Mouse (Mus musculus) small intestine, adult 2 months (tissue): ENCODE data around the gene Gata5. TPM values are rescaled to one million over a fixed set of nuclear protein-coding genes. Genes with fewer than 3 reads are reported as not detected.
A peak's percentile ranks its signal among the peaks of the same experiment; 100 is the strongest.

Source experiments
- H3K27ac ChIP-seq: fragments of 200-500 bp; 2 replicates; pipeline ENCODE4 v1.5.1; 2012; ENCODE audit warnings: low read depth, low read length, control low read depth, inconsistent platforms; ENCODE audit not compliant: insufficient read depth
- H3K27me3 ChIP-seq: fragments of 200-500 bp; 2 replicates; pipeline ENCODE4 v1.6.1; 2012; ENCODE audit warnings: mild to moderate bottlenecking, moderate library complexity, low read length, inconsistent platforms; ENCODE audit not compliant: control insufficient read depth, insufficient read depth
- H3K36me3 ChIP-seq: fragments of 200-500 bp; 2 replicates; pipeline ENCODE4 v1.6.1; 2012; ENCODE audit warnings: mild to moderate bottlenecking, low read length, control low read depth, inconsistent platforms; ENCODE audit not compliant: control insufficient read depth, insufficient read depth
- H3K4me1 ChIP-seq: fragments of 200-500 bp; 2 replicates; pipeline ENCODE4 v1.6.1; 2012; ENCODE audit warnings: low read length, inconsistent platforms, mixed read lengths; ENCODE audit not compliant: control insufficient read depth, insufficient read depth, insufficient read length
- H3K4me3 ChIP-seq: fragments of 200-500 bp; 2 replicates; pipeline ENCODE4 v1.5.1; 2012; ENCODE audit warnings: low read depth, mild to moderate bottlenecking, control low read depth, inconsistent platforms, low read length, moderate library complexity
- CTCF ChIP-seq: fragments of 200-500 bp; IDR thresholded peaks from 2 replicates; pipeline ENCODE4 v1.5.1; 2012; ENCODE audit warnings: low read depth, mild to moderate bottlenecking, control low read depth, inconsistent platforms, low read length, moderate library complexity, mixed read lengths; ENCODE audit not compliant: insufficient replicate concordance, insufficient read length; ENCODE audit errors: extremely low read depth
- POLR2A ChIP-seq: fragments of 200-500 bp; IDR thresholded peaks from 2 replicates; pipeline ENCODE4 v1.6.1; 2012; ENCODE audit warnings: low read depth, mild to moderate bottlenecking, control low read depth, inconsistent platforms, low read length, moderate library complexity
- WGBS: fragments of 180-500 bp; shearing (Covaris S2); methylation state at CpG from one replicate; pipeline ENCODE4 v1.1.7; 2018; 5-methylcytosine and 5-hydroxymethylcytosine counted together
- polyA plus RNA-seq: library from polyadenylated mRNA; depleted of rRNA; stranded (reverse); fragments of >200 nt; gene quantifications from 2 replicates; pipeline ENCODE4 v1.2.3, GENCODE M21; 2012

Gene Gata5
- polyA plus RNA-seq, 1 experiment = 121 TPM

- H3K27ac ChIP-seq = no peak overlapping the region
- TF ChIP-seq POLR2A (no peak), CTCF (no peak)
- H3K27me3 ChIP-seq = no peaks in the 10 kb centered on the region
- no peaks in the 10 kb centered on the region for H3K36me3 ChIP-seq
- peaks cover 48% of the 10 kb centered on the region for H3K4me1 ChIP-seq
- WGBS = 48% methylated on average over 11 of the region's 11 CpGs
- H3K4me3 ChIP-seq = no peak overlapping the region
These were observed 5.4 kb upstream of the Gata5 start for GRCm38 (mm10) chr2:180339886-180340285.

- Histone ChIP-seq H3K4me3 (peak overlapping the region; percentile 75), H3K27ac (peak overlapping the region; percentile 96), H3K36me3 (peaks cover 19% of the 10 kb centered on the region), H3K27me3 (no peaks in the 10 kb centered on the region), H3K4me1 (peaks cover 23% of the 10 kb centered on the region)
- no peak for TF ChIP-seq POLR2A
- TF ChIP-seq CTCF = no peak
- WGBS = 2% methylated on average over 69 of the region's 69 CpGs
These were observed 535 bp downstream of the Gata5 start for GRCm38 (mm10) chr2:180333778-180334550.

GRCm38 (mm10) chr2:180329466-180329865 lies 5.0 kb downstream of the Gata5 start:
- Histone ChIP-seq H3K36me3 (peaks cover 55% of the 10 kb centered on the region), H3K4me3 (no peak overlapping the region), H3K27me3 (no peaks in the 10 kb centered on the region), H3K4me1 (peaks cover 20% of the 10 kb centered on the region), H3K27ac (peak overlapping the region; percentile 97)
- WGBS = 50% methylated on average over 1 of the region's 1 CpGs
- TF ChIP-seq CTCF (no peak), POLR2A (no peak)

DNA sequence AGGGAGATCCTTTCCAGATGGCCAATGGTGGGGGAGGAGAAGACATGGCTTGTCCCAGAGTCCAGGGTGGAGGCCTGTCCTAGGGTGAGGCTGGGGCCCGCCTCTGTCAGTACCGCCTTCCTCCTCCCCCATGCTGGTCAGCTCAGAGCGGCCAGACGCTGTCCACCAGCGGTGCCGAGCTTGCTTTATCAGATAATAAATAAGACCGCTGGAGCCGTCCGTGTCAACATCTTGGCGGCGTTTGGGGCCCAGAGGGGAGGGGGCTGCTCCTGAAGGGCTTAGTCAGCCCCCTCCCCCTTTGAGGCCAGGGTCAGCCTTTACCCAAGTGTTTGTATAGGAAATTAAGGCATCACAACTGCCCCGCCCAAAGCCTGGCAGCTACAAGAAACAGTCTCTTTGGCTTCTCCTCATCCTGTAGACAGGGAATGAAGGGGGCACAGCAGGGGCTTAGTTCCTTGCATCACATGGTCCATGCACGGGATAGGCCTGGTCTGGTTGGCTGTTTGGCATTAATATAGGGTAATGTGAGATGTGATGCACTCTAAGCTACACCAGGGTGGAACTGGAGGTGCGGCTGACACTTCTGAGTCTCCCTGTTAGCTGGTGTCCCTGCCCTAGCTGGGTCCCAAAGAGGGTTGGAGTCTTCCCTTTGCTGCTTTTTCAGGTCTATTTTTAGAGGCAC lies 11.7 kb downstream of the Gata5 start:
- H3K27ac ChIP-seq = peak overlapping the region; percentile 56; the same call in 1 of the 2 replicates
- peaks cover 12% of the 10 kb centered on the region; the same call in 1 of the 2 replicates for H3K4me1 ChIP-seq
- WGBS = 27% methylated on average over 14 of the region's 14 CpGs
- H3K36me3 ChIP-seq = peaks cover 29% of the 10 kb centered on the region
- H3K4me3 ChIP-seq = no peak overlapping the region
- no peak for TF ChIP-seq POLR2A
- H3K27me3 ChIP-seq = no peaks in the 10 kb centered on the region

DNA sequence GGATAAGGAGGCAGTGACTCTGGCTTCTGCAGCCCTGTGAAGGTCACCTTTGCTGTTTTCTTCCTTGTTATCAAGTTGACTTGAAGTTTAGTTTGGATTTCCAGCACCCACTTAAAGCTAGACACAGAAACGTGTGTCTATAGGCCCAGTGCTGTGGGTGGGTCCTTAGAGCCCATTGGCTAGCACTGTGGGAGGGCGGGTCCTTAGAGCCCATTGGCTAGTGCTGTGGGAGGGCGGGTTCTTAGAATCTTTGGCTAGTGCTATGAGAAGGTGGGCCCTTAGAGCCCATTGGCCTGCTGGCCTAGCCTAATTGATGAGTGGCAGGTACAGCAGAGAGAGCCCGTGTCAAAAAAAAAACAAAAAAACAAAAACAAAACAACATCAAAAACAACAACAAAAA lies 14.3 kb downstream of the Gata5 start:
- peaks cover 21% of the 10 kb centered on the region; the same call in 1 of the 2 replicates for H3K4me1 ChIP-seq
- no peaks in the 10 kb centered on the region for H3K27me3 ChIP-seq
- no peak overlapping the region for H3K4me3 ChIP-seq
- TF ChIP-seq POLR2A (no peak), CTCF (no peak)
- H3K36me3 ChIP-seq = peaks cover 3% of the 10 kb centered on the region; the same call in 1 of the 2 replicates
- H3K27ac ChIP-seq = no peak overlapping the region
- WGBS = 79% methylated on average over 4 of the region's 4 CpGs

- TF ChIP-seq POLR2A = no peak
- TF ChIP-seq CTCF = no peak
- H3K36me3 ChIP-seq = no peaks in the 10 kb centered on the region
- H3K4me3 ChIP-seq = no peak overlapping the region
- H3K4me1 ChIP-seq = peaks cover 28% of the 10 kb centered on the region; the same call in 1 of the 2 replicates
- H3K27ac ChIP-seq = no peak overlapping the region
- no peaks in the 10 kb centered on the region for H3K27me3 ChIP-seq
- 91% methylated on average over 7 of the region's 7 CpGs for WGBS
These were observed 16.9 kb downstream of the Gata5 start for GRCm38 (mm10) chr2:180317591-180317990.

DNA sequence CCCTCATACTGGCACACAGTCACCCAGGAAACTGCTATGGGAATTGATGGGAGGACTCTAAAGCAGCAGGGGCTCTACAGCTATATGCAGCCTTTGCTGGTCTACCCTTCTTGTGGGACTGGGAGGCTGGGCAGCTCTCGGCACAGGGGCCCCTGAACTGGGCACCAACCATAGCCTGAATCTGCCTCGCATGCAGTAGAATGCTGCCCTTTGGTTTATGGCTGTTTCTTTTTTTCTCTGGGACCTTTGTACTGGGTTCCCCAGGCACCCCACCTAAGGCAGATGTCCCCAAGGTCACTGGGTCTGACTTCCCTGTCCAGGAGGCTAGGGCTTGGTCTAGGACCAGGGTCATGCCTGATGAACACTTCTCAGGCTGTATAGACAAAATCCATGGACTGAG lies 20.2 kb downstream of the Gata5 start:
- no peaks in the 10 kb centered on the region for H3K36me3 ChIP-seq

More for the DNA sequence above, 20.2 kb downstream of the Gata5 start:
- H3K27me3 ChIP-seq = no peaks in the 10 kb centered on the region
- H3K27ac ChIP-seq = peak overlapping the region; percentile 89
- 17% methylated on average over 2 of the region's 2 CpGs for WGBS
- peaks cover 25% of the 10 kb centered on the region; the same call in 1 of the 2 replicates for H3K4me1 ChIP-seq
- no peak for TF ChIP-seq CTCF
- TF ChIP-seq POLR2A = peak; percentile 22; the same call in 1 of the 2 replicates
- no peak overlapping the region for H3K4me3 ChIP-seq
